ENCODE assay signal across 8 mouse cellular contexts in the genomic region with DNA sequence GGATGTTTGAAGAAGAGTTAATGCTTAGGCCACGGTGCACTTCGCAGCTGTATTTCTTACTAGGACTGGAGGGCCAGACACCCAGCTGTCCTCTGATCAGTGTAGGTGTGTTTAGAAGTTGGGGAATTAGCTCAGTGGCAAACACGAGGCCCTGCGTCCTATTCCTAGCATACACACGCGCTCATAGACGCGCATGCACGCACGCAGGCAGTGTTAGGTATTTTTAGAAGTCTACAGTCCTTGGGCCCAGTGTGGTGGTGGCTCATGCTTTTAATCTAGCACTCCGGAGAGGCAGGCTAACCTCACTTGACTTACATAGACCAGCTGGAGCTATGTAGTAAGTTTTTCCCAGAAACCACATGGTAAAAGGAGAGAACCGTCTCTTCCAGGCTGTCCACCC. TPM values are rescaled to one million over a fixed set of nuclear protein-coding genes. Genes with fewer than 3 reads are reported as not detected.
A peak's percentile ranks its signal among the peaks of the same experiment; 100 is the strongest.
DNase-seq lines count a peak whose midpoint lies in the region; ATAC-seq and TF ChIP-seq lines count a peak whose summit lies in the region.

No protein-coding gene starts in this region.

- H3K27me3 ChIP-seq in cerebellum, adult 2 months (ENCODE audit: control insufficient read depth, insufficient read depth, low read length), result no peaks in the 10 kb centered on the region
- no peaks in the 10 kb centered on the region for H3K27me3 ChIP-seq in forebrain, embryonic 14.5 days (replicated peaks; ENCODE audit: control insufficient read depth, insufficient read depth, low read length)
- no peaks in the 10 kb centered on the region for H3K27me3 ChIP-seq in intestine, embryonic 14.5 days (replicated peaks; ENCODE audit: control insufficient read depth, insufficient read depth, low read length)
- H3K27me3 ChIP-seq in liver, embryonic 11.5 days (replicated peaks; ENCODE audit: control insufficient read depth, insufficient read depth, low read length), result no peaks in the 10 kb centered on the region

- TF ChIP-seq POLR2A in cerebellum, adult 2 months (IDR thresholded peaks at IDR 0.05; ENCODE audit: borderline replicate concordance, insufficient read depth, low read length), result no peak

- peak overlapping the region; percentile 100 for H3K27ac ChIP-seq in cerebellum, adult 2 months (ENCODE audit: insufficient read depth, low read length)
- H3K27ac ChIP-seq in forebrain, embryonic 14.5 days (ENCODE audit: low read depth, low read length), result peak overlapping the region; percentile 99
- H3K27ac ChIP-seq in intestine, embryonic 14.5 days (ENCODE audit: low read depth), result peak overlapping the region; percentile 99
- peak overlapping the region; percentile 96 for H3K27ac ChIP-seq in liver, embryonic 11.5 days (ENCODE audit: low read depth, low read length)

- peaks cover 26% of the 10 kb centered on the region for H3K36me3 ChIP-seq in forebrain, embryonic 14.5 days (ENCODE audit: control insufficient read depth, insufficient read depth, low read length)
- H3K36me3 ChIP-seq in intestine, embryonic 14.5 days (ENCODE audit: control insufficient read depth, insufficient read depth, low read length), result peaks cover 22% of the 10 kb centered on the region
- peaks cover 21% of the 10 kb centered on the region for H3K36me3 ChIP-seq in liver, embryonic 11.5 days (ENCODE audit: control insufficient read depth, insufficient read depth, low read length)

- ATAC-seq in forebrain, embryonic 14.5 days, result peak; percentile 13
- peak; percentile 22 for ATAC-seq in intestine, embryonic 14.5 days (replicated peaks; ENCODE audit: low FRiP score, low TSS enrichment, low read depth)
- ATAC-seq in liver, embryonic 11.5 days (replicated peaks; ENCODE audit: low FRiP score), result peak; percentile 32

- no peaks in the 10 kb centered on the region for H3K9me3 ChIP-seq in forebrain, embryonic 14.5 days (replicated peaks; ENCODE audit: control insufficient read depth, low read length)
- H3K9me3 ChIP-seq in intestine, embryonic 14.5 days (ENCODE audit: control insufficient read depth, low read length), result no peaks in the 10 kb centered on the region
- no peaks in the 10 kb centered on the region for H3K9me3 ChIP-seq in liver, embryonic 11.5 days (ENCODE audit: control insufficient read depth, low read length)

- H3K4me2 ChIP-seq in forebrain, embryonic 14.5 days (ENCODE audit: low read length), result peak overlapping the region; percentile 87
- peak overlapping the region; percentile 85 for H3K4me2 ChIP-seq in intestine, embryonic 14.5 days (ENCODE audit: low read length)
- H3K4me2 ChIP-seq in liver, embryonic 11.5 days, result peak overlapping the region; percentile 90

- 3% methylated on average over 12 of the region's 12 CpGs for WGBS in cerebellum, adult 2 months
- WGBS in forebrain, embryonic 14.5 days, result 17% methylated on average over 12 of the region's 12 CpGs
- 11% methylated on average over 12 of the region's 12 CpGs for WGBS in intestine, embryonic 14.5 days
- 7% methylated on average over 12 of the region's 12 CpGs for WGBS in liver, embryonic 11.5 days

- H3K4me3 ChIP-seq in cerebellum, adult 2 months (replicated peaks; ENCODE audit: insufficient read depth, low read depth, low read length), result peak overlapping the region; percentile 99
- peak overlapping the region; percentile 81 for H3K4me3 ChIP-seq in forebrain, embryonic 14.5 days (ENCODE audit: low read depth, low read length)
- peak overlapping the region; percentile 64 for H3K4me3 ChIP-seq in intestine, embryonic 14.5 days (ENCODE audit: low read depth, low read length)
- peak overlapping the region; percentile 80 for H3K4me3 ChIP-seq in liver, embryonic 11.5 days (ENCODE audit: low read depth, low read length)

- no peak for TF ChIP-seq CTCF in cerebellum, adult 2 months (IDR thresholded peaks at IDR 0.05; ENCODE audit: borderline replicate concordance, insufficient read depth, low read depth, low read length)

- H3K9ac ChIP-seq in forebrain, embryonic 14.5 days (ENCODE audit: low read length), result peak overlapping the region; percentile 96
- peak overlapping the region; percentile 92 for H3K9ac ChIP-seq in intestine, embryonic 14.5 days (ENCODE audit: low read length)
- H3K9ac ChIP-seq in liver, embryonic 11.5 days (ENCODE audit: low read depth, low read length), result peak overlapping the region; percentile 89

- no peak for DNase-seq in cerebellum, adult 2 months
- DNase-seq in cerebellum, adult 9-10 months, result no peak
- peak; percentile 53 for DNase-seq in MEL-GATA-1-ER (ENCODE audit: extremely low read depth, low read depth)
- no peak for DNase-seq in forebrain, embryonic 14.5 days (ENCODE audit: low spot score)
- DNase-seq in intestine, embryonic 14.5 days (ENCODE audit: low spot score), result no peak
- no peak for DNase-seq in liver, embryonic 11.5 days (ENCODE audit: low spot score)
- peak; percentile 84 for DNase-seq in naive thymus-derived CD4-positive, alpha-beta T cell, adult 2 months (ENCODE audit: low read depth)
- no peak for DNase-seq in c-Kit-positive CD71-positive TER-119-positive erythroid progenitor cells, embryonic 14.5 days (ENCODE audit: low spot score)

- peaks cover 12% of the 10 kb centered on the region for H3K4me1 ChIP-seq in cerebellum, adult 2 months (ENCODE audit: control insufficient read depth, insufficient read depth, low read length)
- H3K4me1 ChIP-seq in forebrain, embryonic 14.5 days (ENCODE audit: control insufficient read depth, insufficient read depth, low read length), result peaks cover 14% of the 10 kb centered on the region
- H3K4me1 ChIP-seq in intestine, embryonic 14.5 days (replicated peaks; ENCODE audit: control insufficient read depth, insufficient read depth, low read length), result peaks cover 15% of the 10 kb centered on the region
- H3K4me1 ChIP-seq in liver, embryonic 11.5 days (replicated peaks; ENCODE audit: control insufficient read depth, insufficient read depth, low read length), result peaks cover 28% of the 10 kb centered on the region

RNA-seq across cellular contexts. Expression of a gene that starts 0.6 kb away (rescaled TPM):
- 32.0 and 34.7 TPM in 2 replicates for polyA plus RNA-seq in cerebellum, adult 2 months (2012; rRNA removed)
- 8.9 and 13.4 TPM in 2 replicates for polyA plus RNA-seq in forebrain, embryonic 14.5 days (2014; fragmentation: Nextera tagmentation; extraction: Ambion mirVana)
- polyA plus RNA-seq in intestine, embryonic 14.5 days (2014; fragmentation: Nextera tagmentation; extraction: Ambion mirVana), result 12.7 and 14.3 TPM in 2 replicates
- 15.0 TPM in 2 replicates for polyA plus RNA-seq in liver, embryonic 11.5 days (2014; fragmentation: Nextera tagmentation; extraction: Ambion mirVana)

RNA-seq across cellular contexts. Expression of a gene that starts 28.4 kb away (rescaled TPM):
- polyA plus RNA-seq in cerebellum, adult 2 months (2012; rRNA removed), result 3.3 and 3.7 TPM in 2 replicates
- polyA plus RNA-seq in forebrain, embryonic 14.5 days (2014; fragmentation: Nextera tagmentation; extraction: Ambion mirVana), result 12.8 and 15.5 TPM in 2 replicates
- 2.4 and 3.3 TPM in 2 replicates for polyA plus RNA-seq in intestine, embryonic 14.5 days (2014; fragmentation: Nextera tagmentation; extraction: Ambion mirVana)
- 0.66 and 1.9 TPM in 2 replicates for polyA plus RNA-seq in liver, embryonic 11.5 days (2014; fragmentation: Nextera tagmentation; extraction: Ambion mirVana)

RNA-seq across cellular contexts. Expression of a gene that starts 33.0 kb away (rescaled TPM):
- polyA plus RNA-seq in cerebellum, adult 2 months (2012; rRNA removed), result 54.9 and 56.3 TPM in 2 replicates
- polyA plus RNA-seq in forebrain, embryonic 14.5 days (2014; fragmentation: Nextera tagmentation; extraction: Ambion mirVana), result 83.9 and 85.1 TPM in 2 replicates
- polyA plus RNA-seq in intestine, embryonic 14.5 days (2014; fragmentation: Nextera tagmentation; extraction: Ambion mirVana), result 76.0 and 85.5 TPM in 2 replicates
- 63.9 and 67.5 TPM in 2 replicates for polyA plus RNA-seq in liver, embryonic 11.5 days (2014; fragmentation: Nextera tagmentation; extraction: Ambion mirVana)

RNA-seq across cellular contexts. Expression of a gene that starts 48.5 kb away (rescaled TPM):
- polyA plus RNA-seq in cerebellum, adult 2 months (2012; rRNA removed), result 386 and 396 TPM in 2 replicates
- 15.1 and 17.7 TPM in 2 replicates for polyA plus RNA-seq in forebrain, embryonic 14.5 days (2014; fragmentation: Nextera tagmentation; extraction: Ambion mirVana)
- 1.3 and 1.5 TPM in 2 replicates for polyA plus RNA-seq in intestine, embryonic 14.5 days (2014; fragmentation: Nextera tagmentation; extraction: Ambion mirVana)
- 0.55 and 0.70 TPM in 2 replicates for polyA plus RNA-seq in liver, embryonic 11.5 days (2014; fragmentation: Nextera tagmentation; extraction: Ambion mirVana)

RNA-seq across cellular contexts. Expression of a gene that starts 54.6 kb away (rescaled TPM):
- 203 and 218 TPM in 2 replicates for polyA plus RNA-seq in cerebellum, adult 2 months (2012; rRNA removed)
- polyA plus RNA-seq in forebrain, embryonic 14.5 days (2014; fragmentation: Nextera tagmentation; extraction: Ambion mirVana), result 58.4 and 80.3 TPM in 2 replicates
- polyA plus RNA-seq in intestine, embryonic 14.5 days (2014; fragmentation: Nextera tagmentation; extraction: Ambion mirVana), result 25.7 and 28.1 TPM in 2 replicates
- polyA plus RNA-seq in liver, embryonic 11.5 days (2014; fragmentation: Nextera tagmentation; extraction: Ambion mirVana), result 9.9 and 10.7 TPM in 2 replicates

Comparison
In these comparisons a context has a peak if more than half of its experiments do, and no peak if none do; other contexts are left out.
1. DNase-seq: peak in MEL-GATA-1-ER (single experiment) and naive thymus-derived CD4-positive, alpha-beta T cell, adult 2 months (single experiment); none in cerebellum, adult 2 months (0 of 2), cerebellum, adult 9-10 months (single experiment), forebrain, embryonic 14.5 days (single experiment), intestine, embryonic 14.5 days (single experiment), liver, embryonic 11.5 days (single experiment) and c-Kit-positive CD71-positive TER-119-positive erythroid progenitor cells, embryonic 14.5 days (single experiment).
2. Peak in every context shown above with its lines, with median percentiles within 50 percentile points of each other: H3K27ac ChIP-seq, H3K4me3 ChIP-seq, ATAC-seq, H3K4me2 ChIP-seq and H3K9ac ChIP-seq.